Mouse (Mus musculus) erythroblast, embryonic 14.5 days (primary cell): ENCODE results near the gene Tpd52l2.

Source experiments
- GATA1 ChIP-seq: IDR thresholded peaks from 2 replicates; pipeline ENCODE4 v1.6.1; 2012; ENCODE audit warnings: low read length, inconsistent platforms, mixed read lengths
- TAL1 ChIP-seq: IDR thresholded peaks from 3 replicates; pipeline ENCODE4 v1.6.1; 2012; ENCODE audit warnings: low read length, inconsistent platforms, mixed read lengths

- no peak for TF ChIP-seq TAL1
- no peak for TF ChIP-seq GATA1
Observed at GRCm38 (mm10) chr2:181519201-181519600, 22.3 kb downstream of the Tpd52l2 start.
